Mouse (Mus musculus) kidney, embryonic 14.5 days (tissue): ENCODE measurements at regions not wholly inside any gene's neighbourhood (a gene's known extent, or its start where the extent isn't known, plus 50 kb on each side); places are given as distances from the start of the nearest gene placed in this dataset.
A peak's percentile ranks its signal among the peaks of the same experiment; 100 is the strongest.
"Not testable (repeated sequence)": the region's sequence is repeated elsewhere in the genome, so short reads cannot be mapped to it uniquely, and the experiment has no call there.

ENCODE experiments used
- ATAC-seq: fragments of 200-750 bp; cut with Nextera tagmentation; 2 replicates; pipeline ENCODE4 v1.8.0; 2017; ENCODE audit warnings: moderate number of reproducible peaks, mild to moderate bottlenecking, moderate TSS enrichment, moderate library complexity; ENCODE audit not compliant: low FRiP score, low TSS enrichment
- H3K27ac ChIP-seq: fragments of 300-500 bp; sonication (generic); 2 replicates; pipeline ENCODE4 v1.5.1; 2014; ENCODE audit warnings: low read depth, mild to moderate bottlenecking, low read length, moderate library complexity, mixed read lengths
- H3K27me3 ChIP-seq: fragments of 300-500 bp; sonication (generic); 2 replicates; pipeline ENCODE4 v1.6.1; 2014; ENCODE audit warnings: mild to moderate bottlenecking, low read length; ENCODE audit not compliant: control insufficient read depth, insufficient read depth
- H3K36me3 ChIP-seq: fragments of 300-500 bp; sonication (generic); 2 replicates; pipeline ENCODE4 v1.6.1; 2014; ENCODE audit warnings: low read length, mixed read lengths; ENCODE audit not compliant: control insufficient read depth, insufficient read depth
- H3K4me1 ChIP-seq: fragments of 300-500 bp; sonication (generic); 2 replicates; pipeline ENCODE4 v1.6.1; 2014; ENCODE audit warnings: low read length, mixed read lengths; ENCODE audit not compliant: control insufficient read depth, insufficient read depth
- H3K4me2 ChIP-seq: fragments of 300-500 bp; sonication (generic); replicated peaks from 2 replicates; pipeline ENCODE4 v1.6.1; 2014; ENCODE audit warnings: low read depth, mild to moderate bottlenecking, low read length
- H3K4me3 ChIP-seq: fragments of 300-500 bp; sonication (generic); 2 replicates; pipeline ENCODE4 v1.5.1; 2014; ENCODE audit warnings: mild to moderate bottlenecking, low read length
- H3K9ac ChIP-seq: fragments of 300-500 bp; sonication (generic); 2 replicates; pipeline ENCODE4 v1.6.1; 2014; ENCODE audit warnings: low read depth, mild to moderate bottlenecking, low read length, moderate library complexity
- H3K9me3 ChIP-seq: fragments of 300-500 bp; sonication (generic); 2 replicates; pipeline ENCODE4 v1.6.1; 2016; ENCODE audit warnings: low read length; ENCODE audit not compliant: control insufficient read depth
- WGBS: fragments of 180-500 bp; shearing (Covaris S2); extraction: QIAGEN DNeasy Blood & Tissue Kit; methylation state at CpG from one replicate; pipeline ENCODE4 v1.1.7; 2014; 5-methylcytosine and 5-hydroxymethylcytosine counted together

DNA sequence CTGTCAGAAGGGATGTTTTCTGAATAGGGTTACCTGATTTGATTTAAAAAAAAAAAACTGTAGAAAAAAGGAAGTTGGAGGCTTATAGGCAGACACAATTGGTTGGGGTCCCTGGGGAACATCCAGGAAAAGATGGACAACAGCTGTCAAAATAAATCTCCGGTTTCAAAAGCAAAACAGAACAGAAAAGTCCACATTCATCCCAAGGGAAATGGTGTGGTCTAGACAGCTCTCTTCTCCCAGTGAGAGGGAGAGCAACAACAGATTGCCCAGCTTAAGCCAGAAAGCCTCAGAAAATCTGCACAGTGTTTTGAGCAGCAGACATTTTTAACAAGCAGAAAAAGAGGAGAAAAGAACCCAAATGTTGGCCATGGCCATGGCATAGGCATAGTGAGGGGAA, 830.3 kb downstream of the Cypt12 start:
- Histone ChIP-seq H3K36me3 (no peaks in the 10 kb centered on the region), H3K4me3 (no peak overlapping the region), H3K27ac (no peak overlapping the region), H3K9me3 (no peaks in the 10 kb centered on the region), H3K27me3 (no peaks in the 10 kb centered on the region), H3K4me2 (no peak overlapping the region), H3K4me1 (no peaks in the 10 kb centered on the region), H3K9ac (no peak overlapping the region)
- 51% methylated on average over 1 of the region's 1 CpGs for WGBS
- ATAC-seq: no peak

GRCm38 (mm10) chr3:18787531-18788176, 839.4 kb downstream of the Cypt12 start:
- no peaks in the 10 kb centered on the region for H3K4me1 ChIP-seq
- no peak overlapping the region; the same call in 1 of the 2 replicates for H3K27ac ChIP-seq
- no peaks in the 10 kb centered on the region for H3K27me3 ChIP-seq
- ATAC-seq: peak; percentile 60; the same call in 1 of the 2 replicates
- no peaks in the 10 kb centered on the region for H3K36me3 ChIP-seq
- H3K9me3 ChIP-seq: no peaks in the 10 kb centered on the region
- no peak overlapping the region for H3K4me3 ChIP-seq
- no peak overlapping the region for H3K4me2 ChIP-seq
- no peak overlapping the region for H3K9ac ChIP-seq
- 55% methylated on average over 8 of the region's 8 CpGs for WGBS

- WGBS: 73% methylated on average over 3 of the region's 3 CpGs
- no peak for ATAC-seq
- no peaks in the 10 kb centered on the region for H3K4me1 ChIP-seq
These were observed 825.7 kb downstream of the 1700064H15Rik start for GRCm38 (mm10) chr3:18802794-18803193.

GRCm38 (mm10) chr3:18828788-18829320, 799.6 kb downstream of the 1700064H15Rik start:
- not testable (repeated sequence) for H3K4me1 ChIP-seq, H3K4me3 ChIP-seq, ATAC-seq, H3K9me3 ChIP-seq, H3K4me2 ChIP-seq, H3K36me3 ChIP-seq, H3K27me3 ChIP-seq, H3K27ac ChIP-seq, H3K9ac ChIP-seq
- 37% methylated on average over 2 of the region's 2 CpGs for WGBS

More at GRCm38 (mm10) chr3:18802794-18803193, 825.7 kb downstream of the 1700064H15Rik start:
- H3K9ac ChIP-seq: no peak overlapping the region
- H3K4me2 ChIP-seq: no peak overlapping the region
- no peaks in the 10 kb centered on the region for H3K27me3 ChIP-seq
- no peaks in the 10 kb centered on the region for H3K9me3 ChIP-seq
- H3K36me3 ChIP-seq: no peaks in the 10 kb centered on the region
- no peak overlapping the region for H3K27ac ChIP-seq
- H3K4me3 ChIP-seq: no peak overlapping the region

DNA sequence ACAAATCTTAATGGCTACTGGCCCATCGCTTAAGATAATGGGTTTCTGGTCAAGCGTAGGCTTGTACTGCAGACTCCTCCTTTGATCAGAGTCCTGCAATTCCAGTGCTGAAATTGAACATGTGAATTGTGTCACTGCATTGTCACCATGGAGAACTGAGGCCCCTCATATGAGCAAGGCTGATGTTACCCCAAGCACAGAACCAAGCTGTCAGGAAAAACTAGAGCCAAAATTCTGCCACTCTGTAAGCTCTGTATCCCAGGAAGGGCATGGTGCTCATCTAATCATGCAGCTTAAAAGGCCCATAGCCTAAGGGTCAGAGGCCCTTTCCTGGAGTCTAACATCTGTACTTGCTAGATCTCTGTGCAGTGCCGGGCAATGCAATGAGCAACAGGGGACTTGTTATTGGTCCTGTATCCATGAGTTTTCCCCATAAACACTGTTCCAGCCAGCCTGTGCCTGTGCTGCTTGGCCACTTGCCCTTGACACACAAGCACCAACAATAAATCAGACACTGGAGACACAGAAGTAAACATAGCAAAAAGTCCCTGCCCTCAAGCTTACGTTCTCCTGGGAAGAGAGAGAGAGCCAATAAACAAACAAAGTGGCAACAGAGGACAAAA, 760.2 kb downstream of the 1700064H15Rik start:
- Histone ChIP-seq H3K27me3 (no peaks in the 10 kb centered on the region), H3K9me3 (no peaks in the 10 kb centered on the region), H3K27ac (no peak overlapping the region), H3K4me2 (no peak overlapping the region), H3K4me1 (no peaks in the 10 kb centered on the region), H3K9ac (no peak overlapping the region), H3K4me3 (no peak overlapping the region), H3K36me3 (no peaks in the 10 kb centered on the region)
- peak; percentile 82 for ATAC-seq
- 27% methylated on average over 4 of the region's 4 CpGs for WGBS

GRCm38 (mm10) chr3:18868758-18869157, 759.7 kb downstream of the 1700064H15Rik start:
- H3K4me3 ChIP-seq: no peak overlapping the region
- no peaks in the 10 kb centered on the region for H3K27me3 ChIP-seq
- WGBS: 11% methylated on average over 2 of the region's 2 CpGs
- no peak overlapping the region for H3K4me2 ChIP-seq
- H3K36me3 ChIP-seq: no peaks in the 10 kb centered on the region
- no peak overlapping the region for H3K9ac ChIP-seq
- no peaks in the 10 kb centered on the region for H3K9me3 ChIP-seq
- peak; percentile 64; the same call in 1 of the 2 replicates for ATAC-seq
- no peak overlapping the region for H3K27ac ChIP-seq
- H3K4me1 ChIP-seq: no peaks in the 10 kb centered on the region

DNA sequence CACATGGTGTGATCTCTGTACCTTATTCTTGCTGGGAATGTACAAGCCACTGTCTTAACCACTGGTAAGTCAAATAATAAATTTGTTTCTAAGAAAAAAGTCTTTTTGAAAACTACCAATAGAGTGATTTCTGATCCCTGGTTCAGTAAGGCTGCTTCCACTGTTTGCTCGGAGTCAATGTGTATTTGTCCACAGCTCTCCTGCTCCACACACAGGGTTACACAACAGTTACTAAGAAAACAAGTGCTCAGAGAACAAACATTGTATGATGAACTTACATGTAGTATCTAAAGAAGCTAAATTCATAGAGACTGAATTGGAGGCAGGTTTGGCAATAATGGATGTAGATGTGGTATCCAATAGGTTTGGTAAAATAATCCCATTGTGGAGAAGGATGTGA, 751.4 kb downstream of the 1700064H15Rik start:
- H3K4me3 ChIP-seq: no peak overlapping the region
- ATAC-seq: no peak
- H3K9ac ChIP-seq: no peak overlapping the region
- H3K27me3 ChIP-seq: no peaks in the 10 kb centered on the region
- H3K4me1 ChIP-seq: no peaks in the 10 kb centered on the region
- whole genome bisulfite sequencing: 89% methylated on average over 1 of the region's 1 CpGs
- H3K36me3 ChIP-seq: no peaks in the 10 kb centered on the region
- no peak overlapping the region for H3K4me2 ChIP-seq
- H3K9me3 ChIP-seq: no peaks in the 10 kb centered on the region
- H3K27ac ChIP-seq: no peak overlapping the region

DNA sequence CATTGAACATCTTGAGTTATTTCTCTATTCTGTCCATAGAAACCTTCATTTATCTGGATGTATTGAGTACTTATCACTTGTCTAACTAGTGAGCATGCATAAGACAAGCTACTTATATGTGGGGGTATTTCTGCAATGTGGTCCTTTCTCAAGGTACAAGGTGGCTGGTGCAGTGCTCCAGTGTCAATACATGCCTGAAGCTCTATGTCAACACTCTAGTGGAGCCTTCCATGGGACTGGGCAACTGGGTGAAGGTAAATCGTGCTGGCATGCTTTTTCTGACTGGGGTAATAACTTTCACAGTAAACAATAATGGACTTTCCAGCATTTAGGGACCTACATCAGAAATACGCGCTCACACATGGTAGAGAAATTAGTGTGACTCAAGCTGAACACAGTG, 750.9 kb downstream of the 1700064H15Rik start:
- H3K4me1 ChIP-seq: no peaks in the 10 kb centered on the region

DNA sequence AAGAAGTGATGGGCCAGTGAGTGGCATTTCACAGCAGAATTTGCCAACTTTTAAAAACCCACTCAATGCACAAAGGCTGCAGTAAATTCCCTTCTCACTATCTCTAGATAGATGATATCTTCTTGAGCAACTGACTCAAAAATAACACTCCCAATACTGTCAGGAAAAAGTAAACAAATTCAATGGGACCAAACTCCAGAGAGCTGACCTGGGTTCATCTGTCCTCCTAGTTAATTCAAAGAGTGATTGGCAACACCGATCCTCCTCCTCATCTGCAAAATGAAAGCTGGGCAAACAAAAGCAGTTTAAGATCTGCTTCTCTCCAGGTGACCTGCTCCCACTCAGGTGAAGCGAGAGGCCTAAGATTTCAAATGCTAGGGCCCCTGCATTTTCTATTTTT, 747.3 kb downstream of the 1700064H15Rik start:
- H3K4me3 ChIP-seq: no peak overlapping the region
- H3K27me3 ChIP-seq: no peaks in the 10 kb centered on the region
- H3K4me1 ChIP-seq: no peaks in the 10 kb centered on the region
- 52% methylated on average over 2 of the region's 2 CpGs for WGBS
- ATAC-seq: no peak
- H3K27ac ChIP-seq: no peak overlapping the region
- H3K4me2 ChIP-seq: no peak overlapping the region
- H3K36me3 ChIP-seq: no peaks in the 10 kb centered on the region
- no peak overlapping the region for H3K9ac ChIP-seq
- H3K9me3 ChIP-seq: no peaks in the 10 kb centered on the region

More for the DNA sequence above, 750.9 kb downstream of the 1700064H15Rik start:
- no peak for ATAC-seq
- no peak overlapping the region for H3K4me2 ChIP-seq
- H3K27me3 ChIP-seq: no peaks in the 10 kb centered on the region
- H3K4me3 ChIP-seq: no peak overlapping the region
- H3K9me3 ChIP-seq: no peaks in the 10 kb centered on the region
- no peaks in the 10 kb centered on the region for H3K36me3 ChIP-seq
- H3K9ac ChIP-seq: no peak overlapping the region
- H3K27ac ChIP-seq: no peak overlapping the region
- WGBS: 90% methylated on average over 3 of the region's 3 CpGs
